Mouse (Mus musculus): ENCODE measurements around the gene Mfsd6l.

Gene Mfsd6l

DNA sequence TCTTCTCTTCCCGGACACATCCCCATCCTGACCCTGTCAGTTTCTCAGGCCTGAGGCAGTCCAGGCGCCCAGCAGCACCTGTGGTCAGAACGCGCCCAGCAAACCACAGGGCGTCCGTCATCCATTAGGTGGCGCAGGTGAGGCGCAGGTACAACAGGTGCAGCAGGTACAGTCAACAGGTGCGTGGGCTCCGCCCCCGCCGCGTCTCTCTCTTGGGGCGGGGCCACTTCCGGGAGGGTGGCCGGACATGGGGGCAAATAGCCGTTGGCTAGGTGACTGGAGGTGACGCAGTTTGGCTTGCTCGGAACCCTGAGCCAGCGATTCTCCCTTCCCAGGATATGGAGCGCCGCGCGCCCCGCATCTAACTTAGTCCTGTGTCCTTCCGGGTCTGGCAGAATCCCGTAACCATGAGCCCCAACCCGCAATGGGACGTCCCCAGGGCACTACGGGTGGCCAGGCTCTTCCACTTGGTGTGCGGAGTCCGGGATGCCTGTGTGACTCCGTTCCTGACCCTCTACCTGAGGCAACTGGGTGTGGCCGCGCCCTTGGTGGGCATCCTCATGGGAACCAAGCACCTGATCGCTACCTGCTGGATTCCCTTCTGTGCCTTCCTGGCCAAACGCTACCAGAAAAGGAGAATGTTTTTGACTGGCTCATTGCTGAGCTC, at the start of gene Mfsd6l:
Gene Mfsd6l (plus strand): TSS at position 269 of the 667 bp plus-strand sequence.
- peak; percentile 45 to 61 for DNase-seq

DNA sequence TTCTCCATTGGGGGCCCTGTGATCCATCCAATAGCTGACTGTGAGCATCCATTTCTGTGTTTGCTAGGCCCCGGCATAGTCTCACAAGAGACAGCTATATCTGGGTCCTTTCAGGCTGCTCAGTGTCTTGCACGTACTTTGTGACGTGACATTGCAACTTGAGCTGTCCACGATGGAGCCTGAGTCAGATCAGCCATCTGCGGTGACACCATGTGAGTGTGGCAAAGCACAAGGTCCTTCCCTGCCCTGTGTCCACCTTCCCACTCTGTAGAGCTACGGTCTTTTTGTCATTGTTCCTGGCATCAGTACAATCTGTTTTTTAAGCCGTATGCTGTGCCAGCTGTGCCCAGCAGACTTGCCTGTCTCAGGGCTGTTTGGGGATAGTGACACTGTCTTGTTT, 48.7 kb upstream of the Mfsd6l start:
- no peak for DNase-seq

DNA sequence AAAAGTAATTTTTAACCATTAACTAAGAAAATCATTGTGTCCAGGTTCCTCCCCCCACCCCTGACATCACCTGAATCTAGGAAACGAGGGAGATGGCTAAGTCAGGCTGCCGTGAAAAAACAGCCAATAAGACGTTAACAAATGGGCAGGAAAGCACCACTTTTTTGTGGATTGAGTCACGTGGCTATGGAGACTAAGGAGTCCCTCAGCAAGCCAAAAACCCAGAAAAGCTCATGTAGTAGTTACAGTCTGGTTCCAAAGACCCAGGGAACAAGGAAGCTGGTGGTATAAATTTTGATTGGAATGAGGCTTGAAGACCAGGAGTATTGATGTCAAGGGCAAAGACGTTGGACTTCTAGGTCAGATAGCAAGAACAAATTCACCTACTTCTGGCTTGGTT, 47.4 kb upstream of the Mfsd6l start:
- DNase-seq = no peak

DNA sequence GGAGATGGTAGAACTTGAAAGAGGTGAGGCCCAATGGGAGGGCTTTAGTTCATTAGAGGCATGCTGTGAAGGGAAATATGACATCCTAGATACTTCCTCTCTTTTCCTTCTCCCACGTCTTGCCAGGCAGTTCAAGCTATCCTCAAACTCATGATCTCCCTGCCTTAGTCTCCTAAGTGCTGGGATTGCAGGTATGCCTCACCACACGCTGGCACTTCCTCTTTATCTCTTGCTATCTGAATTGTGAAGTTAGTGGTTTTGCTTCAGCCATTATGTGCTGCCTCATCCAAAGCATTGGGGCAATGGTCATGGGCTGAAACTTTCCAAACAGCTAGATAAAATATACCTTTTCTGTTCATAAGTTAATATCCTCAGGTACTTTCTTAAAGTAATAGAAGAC, 46.8 kb upstream of the Mfsd6l start:
- DNase-seq = no peak

DNA sequence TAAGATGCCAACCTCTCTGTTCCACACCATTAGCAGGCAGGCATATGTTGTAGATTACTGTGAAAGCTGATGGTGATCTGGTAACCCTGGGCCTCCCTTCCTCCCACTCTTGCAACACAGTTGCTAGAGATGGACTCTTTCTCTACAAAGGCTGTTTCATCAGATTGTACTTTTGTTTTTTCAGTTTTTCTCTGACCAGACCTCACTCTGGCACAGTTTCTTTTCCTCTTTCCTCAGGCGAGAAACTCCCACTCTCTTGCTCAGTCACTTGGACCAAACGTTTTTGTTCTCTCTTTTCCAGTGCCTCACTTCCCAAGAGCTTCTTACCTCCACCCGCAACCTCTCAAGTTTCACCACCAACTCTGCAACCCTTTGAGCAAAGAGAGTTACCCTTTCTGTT, 42.0 kb upstream of the Mfsd6l start:
- DNase-seq = no peak

DNA sequence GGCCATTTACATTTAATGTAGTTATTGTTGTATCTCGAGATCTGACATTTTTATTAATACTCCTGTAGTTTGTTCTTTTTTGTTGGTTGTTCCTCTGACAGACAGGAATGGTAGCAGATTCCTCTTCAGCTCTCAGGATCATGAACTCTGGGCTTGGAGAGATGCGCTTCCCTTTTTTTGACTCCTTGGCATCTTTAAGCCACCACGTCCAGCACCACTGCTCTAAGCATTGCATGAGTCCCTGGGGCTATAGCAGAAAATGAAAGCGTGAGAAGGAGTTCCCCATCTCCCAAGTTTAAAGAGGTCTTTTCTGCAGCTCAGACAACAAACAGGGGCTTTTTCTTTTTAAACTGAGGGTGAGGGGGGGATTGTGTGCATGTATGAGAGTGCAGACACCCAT, 36.6 kb upstream of the Mfsd6l start:
- DNase-seq = no peak

DNA sequence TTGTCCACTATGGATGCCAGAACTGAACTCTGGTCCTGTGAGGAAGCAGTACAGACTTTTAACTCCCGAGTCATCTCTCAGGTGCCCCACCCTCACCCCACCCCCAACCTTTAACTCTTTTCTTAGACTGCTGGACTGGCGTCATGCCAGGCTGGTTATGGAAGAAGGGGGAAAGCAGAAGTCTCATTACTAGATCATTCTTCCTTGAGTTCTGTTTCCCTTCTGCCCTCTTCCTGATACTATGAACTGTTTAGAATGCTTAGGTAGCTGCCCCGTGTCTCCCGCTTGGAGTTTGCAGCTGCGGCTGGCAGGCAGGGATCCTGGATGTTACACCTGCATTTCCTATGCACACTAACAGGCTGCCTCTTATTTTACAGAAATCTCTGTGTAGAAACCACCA, 36.2 kb upstream of the Mfsd6l start:
- no peak for DNase-seq

DNA sequence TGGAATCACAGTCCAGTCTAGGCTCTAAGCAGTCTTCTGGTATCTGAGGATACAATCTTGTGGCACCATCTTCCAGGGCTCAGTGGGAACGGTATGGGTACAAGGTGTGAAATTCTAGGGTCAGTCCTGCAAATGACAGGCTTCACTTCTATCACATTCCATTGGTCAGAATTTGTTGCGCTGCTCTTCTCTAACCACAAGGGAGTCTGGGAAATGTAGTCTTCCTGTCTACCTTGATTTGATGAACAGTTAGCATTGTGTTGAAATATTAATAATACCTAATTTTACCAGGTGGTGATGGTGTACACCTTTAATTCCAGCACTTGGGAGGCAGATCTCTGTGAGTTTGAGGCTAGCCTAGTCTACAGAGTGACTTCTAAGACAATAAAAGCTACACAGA, 35.5 kb upstream of the Mfsd6l start:
- DNase-seq = no peak

DNA sequence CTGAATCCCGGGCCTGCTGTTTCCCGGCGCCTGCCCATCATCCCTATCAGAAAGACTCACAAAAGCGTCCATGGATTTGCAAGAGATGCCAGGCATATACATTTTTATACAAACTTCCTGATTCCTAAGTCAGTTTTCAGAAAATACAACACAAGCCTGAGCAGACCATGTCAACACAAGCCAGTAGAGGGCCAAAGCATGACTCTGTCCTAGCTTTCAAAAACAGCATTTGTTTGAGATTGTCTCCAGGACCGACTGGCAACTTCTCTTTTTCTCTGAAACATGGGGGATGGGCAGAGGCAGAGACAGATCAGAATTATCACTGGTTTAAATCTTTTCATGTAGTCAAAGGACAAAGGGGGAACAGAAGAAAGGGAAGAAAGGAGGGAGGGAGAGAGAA, 34.6 kb upstream of the Mfsd6l start:
- no peak for DNase-seq

DNA sequence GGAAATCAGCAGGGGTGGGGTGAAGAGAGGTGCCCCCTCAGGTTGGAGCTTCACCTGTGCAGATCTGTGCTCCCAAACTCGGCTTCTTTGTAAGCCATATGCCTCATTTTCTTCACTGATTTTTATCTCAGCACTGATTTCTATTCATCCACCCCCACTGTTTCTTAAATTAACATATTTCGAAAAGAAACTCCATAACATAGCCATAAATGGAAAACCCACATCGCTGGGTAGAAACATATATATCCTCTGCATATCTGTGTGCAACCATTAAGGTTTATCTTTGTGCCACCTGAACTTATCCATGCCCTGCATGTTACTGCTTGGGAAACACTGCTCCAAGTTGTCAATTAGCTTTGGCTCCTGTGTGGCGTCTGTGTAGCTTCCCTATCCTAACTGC, 29.5 kb upstream of the Mfsd6l start:
- no peak for DNase-seq

DNA sequence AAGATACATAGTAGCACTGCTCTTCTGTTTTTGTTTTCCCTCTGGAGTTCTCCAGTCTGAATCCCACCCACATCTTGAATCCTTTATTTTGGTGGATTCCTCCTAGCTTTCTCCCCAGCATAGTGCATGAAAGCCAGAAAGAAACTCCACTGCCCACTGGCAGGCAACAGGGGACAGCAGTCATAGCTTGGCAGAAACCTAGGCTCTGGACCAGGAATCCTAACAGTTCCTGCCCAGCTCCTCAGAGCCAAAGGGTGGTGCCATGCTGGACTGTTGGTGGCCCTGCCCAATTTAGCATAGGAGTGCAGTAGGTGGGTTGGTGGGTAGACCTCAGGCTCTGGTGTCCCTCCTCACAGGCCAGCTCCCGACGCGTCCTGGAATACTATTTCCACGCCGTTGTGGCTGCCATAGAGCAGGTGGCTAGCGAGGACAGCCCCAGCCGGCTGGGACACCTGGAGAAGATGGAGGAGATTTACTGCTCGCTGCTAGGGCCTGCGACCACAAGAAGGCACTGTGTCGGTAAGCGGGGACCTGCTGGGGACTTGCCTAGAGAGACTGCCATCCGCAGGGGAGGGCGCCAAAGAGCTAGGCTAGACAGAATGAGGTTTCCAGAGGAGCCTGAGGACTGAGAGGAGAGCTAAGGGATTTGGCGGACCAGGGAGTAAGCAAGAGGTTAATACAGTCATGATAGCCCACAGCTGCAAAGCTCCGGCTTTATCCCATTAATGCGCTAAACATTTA, 24.8 kb upstream of the Mfsd6l start:
- DNase-seq = peak; percentile 63 to 74

DNA sequence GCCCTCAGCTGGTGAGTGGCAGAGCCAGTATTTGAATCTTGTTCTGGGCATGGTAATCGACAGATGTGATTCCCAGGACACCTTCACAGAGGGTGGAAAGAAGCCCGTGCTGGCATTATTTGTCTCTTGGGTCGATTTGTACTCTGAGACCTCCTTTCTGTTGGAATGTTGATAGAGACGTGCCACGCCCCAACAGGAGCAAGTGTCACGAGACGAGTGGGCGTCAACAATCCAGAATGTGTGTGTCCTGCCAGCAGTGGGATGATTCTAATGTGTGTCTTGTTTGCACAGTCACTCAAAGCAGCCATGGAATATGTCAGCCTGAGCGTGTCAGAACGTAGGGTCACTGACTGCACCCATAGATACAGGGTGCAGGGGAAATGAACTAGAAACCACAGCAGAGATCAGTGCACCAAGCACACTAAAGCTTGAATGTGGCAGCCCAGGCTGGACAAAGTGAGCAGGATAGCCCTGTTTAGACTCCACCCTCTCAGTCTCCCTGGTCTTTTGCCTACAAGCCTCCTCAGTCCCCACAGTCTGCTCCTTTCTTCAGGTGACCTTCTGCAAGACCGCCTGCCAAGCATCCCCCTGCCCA, 23.9 kb upstream of the Mfsd6l start:
- DNase-seq = no peak

DNA sequence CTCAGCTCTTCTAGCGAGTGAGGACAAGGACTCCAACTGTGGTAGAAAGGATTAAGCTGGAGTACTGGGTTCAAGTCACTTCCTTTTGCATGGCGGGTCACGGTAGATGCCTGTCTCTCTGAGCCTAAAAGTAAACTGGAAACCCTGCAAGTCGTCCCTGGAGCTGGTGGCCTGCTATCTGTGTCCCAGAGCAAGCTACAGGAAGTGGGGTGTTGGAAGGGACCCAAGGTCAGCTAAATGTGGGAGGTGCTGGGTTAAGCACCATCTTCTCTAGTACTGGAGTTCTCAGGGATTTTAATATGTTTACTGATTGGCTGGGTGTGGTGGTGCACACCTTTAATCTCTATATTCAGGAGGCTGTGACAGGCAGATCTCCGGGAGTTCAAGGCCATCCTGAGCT, 23.2 kb upstream of the Mfsd6l start:
- DNase-seq = no peak

DNA sequence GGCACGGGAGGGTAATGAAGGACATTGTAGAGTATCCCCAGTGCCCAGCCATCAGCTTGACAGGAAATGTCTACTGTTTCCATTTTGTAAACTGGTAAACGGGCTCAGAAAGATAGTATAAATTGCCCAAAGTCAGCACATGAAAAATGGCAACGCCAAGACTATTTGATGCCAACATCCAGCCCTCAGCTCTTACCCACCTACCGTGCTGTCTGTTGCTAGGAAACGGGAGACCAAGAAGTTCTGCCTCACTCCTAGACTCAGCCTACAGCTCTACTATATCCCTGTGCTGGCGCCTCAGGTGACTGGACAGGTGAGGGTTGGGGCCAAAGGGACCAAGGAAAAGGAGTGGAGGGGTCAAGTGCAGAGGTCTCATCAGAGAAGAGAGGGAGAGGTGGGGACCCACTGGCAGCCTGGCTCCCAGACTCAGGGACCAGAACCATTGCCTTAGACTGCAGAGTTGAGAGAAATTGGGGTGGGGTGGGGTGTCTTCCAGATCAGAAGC, 22.0 kb upstream of the Mfsd6l start:
- no peak for DNase-seq

DNA sequence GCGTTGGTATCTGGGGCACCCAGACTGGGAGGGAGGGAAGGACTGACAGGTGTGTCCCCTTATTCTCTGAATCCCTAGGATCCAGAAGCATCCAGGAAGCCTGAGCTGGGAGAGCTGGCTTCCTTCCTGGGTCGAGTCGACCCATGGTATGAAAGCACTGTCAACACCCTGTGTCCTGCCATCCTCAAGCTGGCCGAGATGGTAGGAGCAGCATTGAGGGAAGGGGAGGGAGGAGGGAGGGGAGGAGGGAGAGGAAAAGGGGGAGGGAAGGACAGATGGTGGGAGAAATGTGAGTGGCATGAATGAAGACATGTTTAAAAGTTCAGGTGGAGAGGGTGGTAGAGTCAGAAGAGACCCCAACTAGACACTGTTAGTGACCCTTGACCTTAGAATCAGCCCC, 20.0 kb upstream of the Mfsd6l start:
- DNase-seq = no peak

DNA sequence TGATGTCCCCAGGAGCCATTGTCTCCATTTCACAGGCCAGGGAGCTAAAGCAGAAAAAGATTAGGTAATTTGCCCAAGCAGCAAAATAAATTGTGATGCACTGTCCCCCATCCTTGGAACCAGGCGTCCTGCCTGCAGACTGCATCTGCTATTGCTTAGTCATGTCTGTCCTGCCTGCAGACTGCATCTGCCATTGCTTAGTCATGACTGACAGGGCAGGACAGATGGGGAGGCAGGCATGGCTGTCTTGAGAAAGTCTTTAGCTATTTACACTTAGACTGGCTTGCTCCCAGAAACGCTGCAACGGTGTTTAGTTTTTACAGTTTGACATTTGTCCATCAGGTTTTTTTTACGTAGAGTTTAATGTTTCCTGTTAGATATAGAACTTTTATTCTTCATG, 19.5 kb upstream of the Mfsd6l start:
- DNase-seq = peak in 1 of 2 experiments; percentile 14

DNA sequence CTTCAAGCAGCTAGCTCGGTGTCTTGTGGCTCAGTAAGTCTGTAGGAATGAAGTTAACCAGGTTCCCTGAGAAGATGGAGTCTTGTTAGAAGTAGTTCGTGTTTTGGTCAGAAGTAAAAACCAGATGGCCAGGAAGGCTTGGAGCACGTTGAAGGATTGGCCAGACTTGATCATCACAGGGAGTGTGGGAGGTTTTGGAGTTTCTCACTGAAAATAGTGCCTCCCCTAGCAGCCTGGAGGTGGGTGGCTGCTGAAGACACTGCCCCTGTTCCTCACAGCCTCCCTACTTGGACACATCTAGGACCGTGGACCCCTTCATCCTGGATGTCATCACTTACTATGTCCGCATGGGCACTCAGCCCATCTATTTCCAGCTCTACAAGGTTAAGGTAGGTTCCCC, 16.4 kb upstream of the Mfsd6l start:
- no peak for DNase-seq

DNA sequence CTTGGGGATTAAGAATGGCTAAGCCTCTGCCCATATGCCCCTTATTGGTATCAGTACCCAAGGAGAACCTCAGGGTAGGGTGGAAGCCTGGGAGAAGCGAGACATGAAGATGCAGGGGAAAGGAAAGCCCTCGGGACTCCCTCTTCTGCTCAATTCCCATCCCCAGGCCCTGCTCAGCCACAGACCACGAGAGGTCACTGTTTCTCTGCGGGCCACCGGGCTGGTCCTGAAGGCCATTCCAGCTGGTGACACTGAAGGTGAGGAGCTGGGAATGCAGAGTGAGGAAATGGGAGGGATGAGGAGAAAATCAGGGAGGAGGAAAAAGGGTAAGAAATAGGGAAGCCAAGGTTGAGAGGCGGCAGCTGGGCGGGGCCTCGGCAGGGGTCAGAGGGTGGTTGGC, 11.4 kb upstream of the Mfsd6l start:
- peak; percentile 31 to 44 for DNase-seq

DNA sequence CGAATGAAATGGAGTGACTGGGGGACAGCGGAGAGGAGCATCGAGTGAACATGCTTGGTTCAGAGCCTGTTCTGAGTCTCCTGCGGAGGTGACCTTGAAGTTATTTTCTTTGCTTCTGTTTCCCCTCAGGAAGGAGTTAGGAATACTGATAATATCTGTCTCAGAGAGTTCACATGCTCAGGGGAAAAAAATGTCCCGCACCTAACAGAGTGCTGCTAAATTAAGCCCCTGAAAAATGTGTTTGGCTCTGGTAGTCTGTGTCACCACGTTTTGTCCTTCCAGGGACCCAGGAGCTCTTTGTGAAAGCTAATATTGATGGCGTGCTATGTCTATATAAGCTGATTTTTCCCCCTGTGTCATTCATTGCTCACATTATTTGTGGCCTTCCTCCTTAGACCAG, 10.8 kb upstream of the Mfsd6l start:
- DNase-seq = no peak

DNA sequence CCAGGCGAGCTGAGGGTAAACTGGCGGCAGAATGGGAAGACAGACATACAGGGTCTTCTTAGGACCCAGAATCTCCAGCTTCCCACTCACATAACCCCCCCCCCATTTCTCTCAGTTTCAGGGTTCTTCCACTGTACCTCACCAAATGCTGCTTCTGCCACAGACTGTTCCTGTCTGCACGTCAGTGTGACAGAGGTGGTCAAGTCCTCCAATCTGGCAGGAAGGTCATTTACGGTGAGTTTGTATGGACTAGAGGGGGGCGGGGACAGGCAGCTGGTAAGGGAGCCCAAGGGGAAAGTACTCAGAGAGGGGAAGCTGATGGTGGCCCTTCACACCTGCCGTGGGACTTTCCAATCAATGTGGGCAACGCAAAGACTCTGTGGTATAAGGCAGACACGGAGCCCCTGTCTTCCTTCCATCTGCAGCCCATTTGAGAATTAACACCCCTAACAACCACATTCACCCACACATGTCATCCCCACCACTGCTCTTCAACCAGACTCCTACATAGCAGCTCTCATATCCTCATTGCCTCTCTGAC, 10.2 kb upstream of the Mfsd6l start:
- DNase-seq = no peak

DNA sequence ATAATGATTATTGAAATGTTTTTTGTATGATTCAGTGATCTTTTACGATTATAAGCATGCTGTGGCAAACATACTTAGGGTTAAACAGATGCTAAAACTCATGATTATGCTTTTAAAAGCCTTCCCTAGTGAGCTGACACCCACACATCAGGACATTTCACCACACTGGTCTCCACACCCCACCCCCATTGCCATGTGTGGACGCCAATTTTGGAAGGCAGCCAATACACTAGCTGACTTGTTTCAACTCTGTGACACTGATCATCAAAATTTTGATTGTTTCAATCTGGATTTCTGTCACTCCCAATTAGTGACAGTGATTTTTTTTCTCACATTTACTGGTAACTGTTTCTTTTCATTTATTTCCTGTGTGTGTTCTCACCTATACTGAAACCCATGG, 8.5 kb upstream of the Mfsd6l start:
- DNase-seq = no peak

DNA sequence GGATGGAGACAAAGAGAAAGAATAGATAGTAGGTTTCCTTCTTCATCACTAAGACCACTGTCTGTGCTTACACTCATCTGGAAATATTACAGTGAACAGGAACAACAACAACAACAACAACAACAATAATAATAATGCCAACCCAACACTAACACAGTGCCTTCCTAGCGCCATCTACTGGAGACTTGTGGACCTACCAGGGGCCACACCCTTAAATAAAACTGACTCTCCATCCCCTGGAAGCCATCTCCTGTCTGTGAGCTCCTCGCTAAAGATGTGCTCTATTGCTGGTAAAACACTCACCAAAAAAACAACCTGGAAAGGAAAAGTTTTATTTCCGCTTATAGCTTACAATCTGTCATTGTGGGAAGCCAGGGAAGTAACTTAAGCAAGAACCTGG, 6.4 kb upstream of the Mfsd6l start:
- no peak for DNase-seq

DNA sequence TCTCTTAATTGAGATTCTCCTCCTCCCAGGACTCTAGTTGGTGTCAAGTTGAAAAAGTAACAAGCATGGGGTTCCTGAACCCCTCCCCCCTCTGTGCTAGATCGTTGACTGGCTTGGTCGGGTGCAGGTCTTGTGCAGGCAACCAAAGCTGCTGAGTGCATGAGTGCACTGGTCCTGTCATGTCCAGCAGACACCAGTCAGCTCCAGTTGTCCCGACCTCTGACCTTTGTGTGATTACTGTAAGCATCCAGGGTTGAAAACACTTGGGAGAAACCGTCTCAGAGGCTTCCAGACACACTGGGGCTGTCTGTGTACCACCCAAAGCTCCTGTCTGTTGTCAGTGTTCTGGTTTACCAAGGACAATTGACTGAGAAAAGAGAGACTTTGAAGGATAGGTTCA, 5.6 kb upstream of the Mfsd6l start:
- no peak for DNase-seq

DNA sequence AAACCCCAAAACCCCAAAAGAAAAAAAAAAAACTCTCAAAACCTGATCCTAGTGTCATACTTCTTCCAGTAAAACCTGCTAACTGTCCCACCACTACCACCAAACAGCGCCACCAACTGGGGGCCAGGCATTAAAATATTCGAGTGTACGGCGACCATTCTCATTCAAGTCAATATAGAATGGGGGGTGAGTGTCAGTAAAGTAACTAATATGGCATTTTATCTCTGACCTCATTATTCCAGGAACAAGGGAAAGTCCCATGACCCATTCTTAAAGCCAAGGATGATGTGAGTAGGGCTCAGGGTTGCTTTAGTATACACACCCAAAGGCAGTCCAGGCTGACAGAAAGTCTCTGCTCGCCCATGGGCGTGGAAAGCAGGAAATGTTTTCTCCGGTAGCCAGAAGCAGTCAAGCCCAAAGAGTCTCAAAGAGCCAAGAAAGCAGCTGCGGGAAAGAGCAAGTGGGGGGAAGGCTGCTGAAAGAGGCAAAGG, 2.0 kb upstream of the Mfsd6l start:
- no peak for DNase-seq
